Mouse (Mus musculus) lung, postnatal 36 days (tissue): ENCODE data around the gene B3gat1.

Experiments used
- DNase-seq: peaks from one replicate; pipeline ENCODE4 v3.0.0; 2022; ENCODE audit warnings: mixed read lengths

The B3gat1 gene

DNA sequence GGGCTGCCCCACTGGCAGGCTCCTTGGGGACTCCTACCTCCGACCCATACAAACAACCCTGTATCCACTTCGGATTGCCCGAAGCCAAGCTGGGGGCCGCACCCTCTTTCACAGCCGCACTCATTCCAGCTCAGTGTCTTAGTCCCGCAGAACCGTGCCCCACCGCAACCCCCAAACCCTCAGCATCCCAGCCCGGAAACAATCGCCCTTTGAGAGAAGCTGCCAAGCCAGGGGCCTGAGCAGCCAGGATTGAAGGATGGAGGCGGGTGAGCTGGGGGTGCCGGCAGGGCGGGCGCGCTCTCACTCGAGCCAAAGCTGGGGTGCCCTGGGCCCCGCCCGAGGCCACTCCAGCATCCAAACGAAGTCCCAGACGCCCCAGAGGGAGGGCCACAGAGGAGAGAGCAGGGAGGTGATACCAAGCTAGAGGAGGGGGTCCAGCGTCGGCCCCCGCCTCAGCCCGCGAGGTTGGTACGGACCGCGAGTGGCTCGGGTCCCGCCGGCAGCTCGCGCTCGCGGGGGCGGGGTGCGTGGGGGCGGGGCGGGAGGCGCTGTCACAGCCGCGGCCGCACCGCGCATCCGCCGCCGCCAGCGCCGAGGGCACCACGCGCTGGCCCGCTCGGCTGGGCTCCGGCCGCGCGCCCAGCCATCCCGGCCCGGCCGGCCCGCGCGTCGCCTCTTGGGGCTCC is at the start of gene B3gat1:
TSS of gene B3gat1 (plus strand) at position 523 of the 686 bp plus-strand sequence.
- DNase-seq, result no peak

DNA sequence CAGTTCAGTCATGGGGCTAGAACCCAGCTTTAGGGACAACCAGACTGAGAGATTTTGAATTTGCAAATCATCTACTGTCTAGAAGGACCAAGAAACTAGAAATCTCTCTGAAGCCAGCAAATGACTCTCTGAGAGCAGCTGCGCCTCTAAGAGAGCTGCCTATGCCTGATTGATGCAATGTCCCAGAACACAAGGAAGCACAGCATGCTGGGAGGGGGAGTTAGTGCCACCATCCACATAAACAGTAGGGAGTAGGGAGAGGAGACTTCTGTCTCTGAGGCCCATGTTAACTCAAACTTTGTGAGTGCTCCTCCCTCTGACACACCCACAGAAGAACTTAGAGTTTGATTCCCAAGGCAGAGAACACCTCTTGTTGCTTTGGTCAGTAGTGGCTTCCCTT is 44.4 kb upstream of the B3gat1 start:
- DNase-seq, result no peak

DNA sequence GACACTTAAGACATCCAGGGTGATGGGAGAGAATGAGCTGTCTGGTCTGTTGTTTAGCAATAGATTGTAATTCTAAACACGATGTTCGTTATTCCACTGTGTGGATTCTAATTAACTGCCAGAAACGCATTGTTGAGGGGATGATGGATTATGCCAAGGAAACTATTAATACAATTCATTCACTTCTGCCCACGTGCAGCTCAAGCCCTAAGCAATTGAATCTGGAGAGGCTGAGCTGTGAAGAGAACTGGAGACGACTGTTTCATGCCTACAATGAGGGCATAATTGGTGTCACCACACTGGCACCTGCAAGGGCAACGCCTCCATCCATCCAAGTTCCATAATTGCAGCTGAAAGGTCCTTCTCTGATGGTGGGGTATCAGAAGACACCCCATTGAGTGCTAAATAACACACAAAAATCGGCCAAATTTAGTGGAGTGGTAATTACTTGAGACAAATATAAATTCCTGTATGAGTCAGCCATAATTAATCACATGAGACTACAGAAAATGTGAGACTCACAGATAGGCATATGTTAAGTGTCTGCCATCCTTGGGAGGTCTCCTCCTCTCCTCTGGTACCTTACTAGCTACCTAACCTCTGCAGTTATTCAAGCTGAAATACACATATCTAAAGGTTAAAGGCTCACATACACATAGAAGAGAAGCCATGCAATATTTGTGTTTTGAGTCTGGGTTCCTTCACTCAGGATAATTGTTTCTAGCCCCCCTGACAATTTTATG is 43.4 kb upstream of the B3gat1 start:
- no peak for DNase-seq

GRCm38 (mm10) chr9:26692641-26693040 is 40.9 kb upstream of the B3gat1 start:
- DNase-seq, result no peak

- no peak for DNase-seq
These were observed 38.9 kb upstream of the B3gat1 start for GRCm38 (mm10) chr9:26694656-26695055.

GRCm38 (mm10) chr9:26695178-26695577 is 38.4 kb upstream of the B3gat1 start:
- no peak for DNase-seq

GRCm38 (mm10) chr9:26698286-26698685 is 35.2 kb upstream of the B3gat1 start:
- DNase-seq, result no peak

DNA sequence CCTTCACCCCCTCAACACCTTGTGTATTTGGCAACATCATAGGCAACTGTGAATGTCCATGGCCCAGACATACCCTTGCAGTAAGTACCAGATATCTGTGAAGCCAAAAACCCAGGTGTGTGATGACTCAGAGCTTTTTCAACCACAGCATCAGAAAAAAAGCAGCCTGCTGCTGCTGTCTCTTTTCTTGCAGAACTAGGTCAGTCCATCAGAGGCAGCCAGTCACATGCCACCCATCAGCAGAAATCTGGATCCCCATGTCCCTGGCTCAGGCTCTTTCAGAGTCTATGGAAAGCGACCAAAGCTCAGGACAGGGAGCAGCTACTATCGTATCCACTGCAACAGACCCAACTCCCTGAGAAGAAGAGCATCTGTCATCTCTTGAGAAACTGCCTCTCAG is 33.2 kb upstream of the B3gat1 start:
- DNase-seq, result no peak

- no peak for DNase-seq
These were observed 15.1 kb upstream of the B3gat1 start for GRCm38 (mm10) chr9:26718388-26718787.

GRCm38 (mm10) chr9:26721771-26722170 is 11.8 kb upstream of the B3gat1 start:
- DNase-seq, result no peak

- no peak for DNase-seq
These were observed 7.8 kb upstream of the B3gat1 start for GRCm38 (mm10) chr9:26725709-26726108.

- no peak for DNase-seq
These were observed 6.1 kb upstream of the B3gat1 start for GRCm38 (mm10) chr9:26727445-26727844.

DNA sequence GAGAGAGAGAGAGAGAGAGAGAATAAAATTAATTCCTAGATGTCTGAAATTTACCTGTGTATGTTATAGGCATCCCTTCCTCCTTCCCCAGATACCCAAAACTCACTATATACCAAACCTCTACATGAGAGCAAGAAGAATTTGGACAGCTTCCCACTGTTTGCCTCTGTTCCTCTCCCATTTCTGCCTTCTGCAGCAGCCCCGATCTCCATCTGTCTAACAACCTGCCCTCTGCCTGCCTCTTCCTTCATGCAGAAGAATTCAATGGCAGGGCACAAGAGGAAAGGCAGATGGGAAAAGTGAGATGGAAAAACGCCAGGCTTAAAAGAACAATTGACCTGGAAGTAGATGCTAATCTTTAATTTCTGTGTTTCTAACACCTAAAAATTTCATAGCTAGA is 5.0 kb upstream of the B3gat1 start:
- no peak for DNase-seq

- DNase-seq, result no peak
These were observed 458 bp downstream of the B3gat1 start for GRCm38 (mm10) chr9:26733986-26734385.

DNA sequence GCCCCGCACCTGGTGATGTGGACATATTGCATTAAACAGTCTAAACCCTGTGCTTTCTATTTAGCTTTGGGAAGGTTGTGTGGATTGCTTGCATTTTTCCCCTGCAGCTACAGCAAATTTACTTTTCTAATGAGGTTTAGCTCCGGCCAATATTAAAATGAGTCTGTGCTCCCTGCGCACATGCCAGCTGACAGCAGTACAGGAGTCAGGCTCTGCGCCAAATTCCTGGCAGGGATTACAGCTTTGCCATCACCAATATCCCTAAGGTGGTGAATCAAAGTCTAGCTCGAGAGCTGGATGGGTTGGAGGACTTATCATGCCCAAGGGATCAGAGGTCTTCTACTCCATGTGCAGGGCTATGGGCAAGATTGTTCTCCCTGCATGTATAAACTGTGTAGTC is 3.6 kb downstream of the B3gat1 start:
- no peak for DNase-seq

- no peak for DNase-seq
These were observed 9.3 kb downstream of the B3gat1 start for GRCm38 (mm10) chr9:26742817-26743216.

DNA sequence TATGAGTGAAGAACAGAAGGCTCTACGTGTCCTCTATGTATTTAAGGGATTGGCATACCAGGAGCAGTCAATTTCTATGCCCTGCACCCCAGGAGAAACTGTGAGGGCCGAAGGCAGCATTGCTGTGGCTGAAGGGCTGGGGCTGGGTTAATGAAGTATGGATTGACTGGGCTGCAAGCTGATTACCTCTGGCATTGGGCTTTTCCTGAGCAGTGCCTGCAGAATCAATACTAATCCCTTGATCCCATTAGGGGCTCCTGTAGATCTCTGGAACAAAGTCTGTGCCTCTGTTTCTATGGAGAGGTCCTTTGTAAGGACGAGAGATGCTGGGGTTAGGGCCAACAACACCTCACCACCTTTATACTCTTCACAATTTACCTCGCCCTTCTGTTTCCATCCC is 13.6 kb downstream of the B3gat1 start:
- no peak for DNase-seq

GRCm38 (mm10) chr9:26748893-26749292 is 15.4 kb downstream of the B3gat1 start:
- DNase-seq, result no peak

GRCm38 (mm10) chr9:26760081-26760480 is 26.6 kb downstream of the B3gat1 start:
- DNase-seq, result peak; percentile 17

- no peak for DNase-seq
These were observed 27.0 kb downstream of the B3gat1 start for GRCm38 (mm10) chr9:26760576-26760975.

DNA sequence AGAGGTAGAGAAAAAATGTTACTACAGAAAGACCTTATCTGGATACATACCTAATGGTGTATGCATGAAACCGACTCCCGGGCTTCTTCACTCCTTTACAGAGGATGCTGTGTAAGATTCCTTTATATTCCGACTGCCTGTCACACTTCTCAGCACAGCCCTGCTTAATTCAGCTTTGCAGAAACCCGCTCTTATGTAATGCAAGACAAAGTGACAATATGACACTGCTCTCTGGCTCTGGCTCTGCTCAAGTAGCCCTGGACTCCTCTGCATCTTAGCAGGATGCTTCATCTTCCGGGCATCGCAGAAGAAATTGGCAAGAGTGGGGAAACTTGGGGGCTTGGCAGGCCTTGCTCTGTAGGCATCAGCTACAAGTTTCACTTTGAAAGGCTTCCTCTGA is 28.9 kb downstream of the B3gat1 start:
- DNase-seq, result no peak

- no peak for DNase-seq
These were observed 34.7 kb downstream of the B3gat1 start for GRCm38 (mm10) chr9:26768181-26768580.

DNA sequence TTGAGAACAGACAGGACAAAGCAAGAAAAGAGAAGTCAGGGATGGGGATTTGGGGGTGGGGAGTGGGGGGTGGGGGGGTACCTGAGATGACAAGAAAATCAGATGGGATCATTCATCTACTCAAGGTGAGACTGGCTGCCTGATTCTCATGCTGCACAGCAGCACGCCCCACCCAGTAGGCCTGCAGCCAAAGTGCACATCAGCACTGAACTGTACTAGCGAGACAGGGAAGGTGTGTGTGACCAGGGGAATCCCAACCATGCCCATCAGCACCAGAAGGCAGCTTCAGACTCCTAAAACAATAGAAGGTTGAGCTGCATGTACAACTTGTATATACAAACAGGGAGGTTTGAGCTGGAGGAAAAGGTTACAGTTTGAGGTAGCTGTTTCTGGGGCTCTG is 42.2 kb downstream of the B3gat1 start:
- DNase-seq, result no peak

DNA sequence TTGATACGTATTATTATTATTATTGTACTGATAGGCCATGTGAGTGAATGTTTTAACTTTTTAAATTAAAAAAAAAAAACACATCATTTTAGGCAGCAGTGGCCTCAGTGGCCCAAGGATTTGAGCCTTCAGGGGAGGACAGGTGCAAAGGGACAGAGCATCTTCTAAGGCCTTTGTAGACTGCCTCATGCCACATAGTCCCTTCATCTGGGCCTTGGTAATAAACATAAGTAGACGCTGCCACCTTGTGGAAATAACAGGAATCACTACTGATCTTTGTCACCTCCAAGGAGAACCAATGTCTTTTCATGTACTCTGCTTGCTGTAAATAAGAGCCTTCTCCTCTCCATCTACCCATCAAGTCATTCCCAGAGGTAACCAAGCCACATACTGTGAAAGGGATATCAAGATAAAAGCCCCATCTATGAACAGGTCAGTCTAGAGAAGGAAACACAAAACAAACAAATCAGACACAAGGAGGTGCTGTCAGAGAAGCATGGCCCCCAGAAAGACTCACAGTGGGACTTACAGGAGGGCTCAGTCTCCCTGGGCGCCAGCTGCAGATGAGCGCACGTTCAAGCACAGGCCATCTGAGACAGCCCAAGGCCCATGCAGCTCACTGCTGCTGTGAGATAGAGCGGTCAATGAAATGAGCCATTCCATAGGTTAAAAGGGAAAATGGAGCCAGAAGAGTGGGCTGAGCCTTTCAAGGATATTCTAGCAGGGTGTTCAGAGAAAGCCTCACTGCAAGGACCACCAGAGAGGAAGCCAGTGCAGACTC is 42.8 kb downstream of the B3gat1 start:
- DNase-seq, result peak; percentile 71
